Mouse (Mus musculus): ENCODE measurements around the gene Ndufs8. TPM values are rescaled to one million over a fixed set of nuclear protein-coding genes. Genes with fewer than 3 reads are reported as not detected.

The Ndufs8 gene
- total and polyA plus RNA-seq, 3 experiments, result 89.6 to 200 (median 128) TPM

DNA sequence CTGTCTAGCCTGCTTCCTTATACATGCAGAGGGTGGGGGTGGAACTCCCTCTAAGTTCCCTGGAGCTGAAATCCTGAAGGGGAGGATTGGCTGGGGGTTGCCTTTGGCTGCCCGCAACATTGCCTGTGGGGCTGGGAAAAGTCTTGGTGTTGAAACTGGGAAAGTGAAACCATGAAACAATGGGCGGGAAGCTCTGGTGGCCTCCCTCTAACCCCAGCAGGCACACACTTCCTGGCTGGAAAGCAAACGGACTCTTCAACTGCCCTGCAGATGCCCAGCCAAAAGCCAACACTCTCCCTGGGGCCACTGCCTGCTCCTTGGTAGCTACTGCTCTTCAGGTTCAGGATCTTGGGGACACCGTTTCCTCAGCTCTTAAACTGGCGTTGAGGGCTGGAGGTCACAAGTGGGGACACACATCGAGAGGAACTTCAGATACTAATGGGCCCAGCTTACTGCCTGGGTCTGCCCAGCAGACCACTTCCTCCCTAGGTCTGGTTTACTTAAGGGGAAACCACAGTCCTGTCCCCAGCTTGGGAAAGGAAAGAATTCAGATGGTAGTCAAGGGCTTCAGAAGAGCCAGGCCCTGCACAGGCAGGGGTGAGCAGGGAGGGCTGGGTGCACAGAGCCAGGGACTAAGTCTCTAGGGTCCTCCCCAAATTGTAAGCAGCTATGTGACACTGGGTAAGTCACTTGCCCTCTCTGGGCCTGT lies 7.2 kb downstream of the Ndufs8 start:
- TF ChIP-seq TAL1 (conservative IDR thresholded peaks at IDR 0.05; ENCODE audit: low read depth, low read length) (no peak), GATA2 (IDR thresholded peaks at IDR 0.05; ENCODE audit: borderline replicate concordance, low read depth, low read length) (no peak), CTCF (IDR thresholded peaks at IDR 0.05; ENCODE audit: low read depth, low read length) (no peak)
- Histone ChIP-seq H3K9me3 (replicated peaks) (no peaks in the 10 kb centered on the region), H3K36me3 (replicated peaks) (peaks cover 74% of the 10 kb centered on the region), H3K4me1 (ENCODE audit: insufficient read depth, low read depth, low read length) (peaks cover 43% of the 10 kb centered on the region), H3K4me3 (ENCODE audit: low read depth, low read length) (peak overlapping the region; percentile 80), H3K27me3 (ENCODE audit: insufficient read depth, low read length) (no peaks in the 10 kb centered on the region)
- ATAC-seq (ENCODE audit: extremely low read depth, insufficient number of reproducible peaks, low FRiP score, poor library complexity, severe bottlenecking) (no peak), DNase-seq (ENCODE audit: low spot score) (peak; percentile 41)

- ATAC-seq (ENCODE audit: extremely low read depth, insufficient number of reproducible peaks, low FRiP score, poor library complexity, severe bottlenecking) (no peak), DNase-seq (ENCODE audit: low spot score) (no peak)
- Histone ChIP-seq H3K36me3 (replicated peaks) (peaks cover 72% of the 10 kb centered on the region), H3K4me1 (ENCODE audit: insufficient read depth, low read depth, low read length) (peaks cover 38% of the 10 kb centered on the region), H3K27me3 (ENCODE audit: insufficient read depth, low read length) (no peaks in the 10 kb centered on the region), H3K4me3 (ENCODE audit: low read depth, low read length) (no peak overlapping the region), H3K9me3 (replicated peaks) (no peaks in the 10 kb centered on the region)
- TF ChIP-seq GATA1 (IDR thresholded peaks at IDR 0.05; ENCODE audit: borderline replicate concordance, low read length), result no peak
- no peak for TF ChIP-seq TAL1 (conservative IDR thresholded peaks at IDR 0.05; ENCODE audit: low read depth, low read length)
These were observed 8.3 kb downstream of the Ndufs8 start for GRCm38 (mm10) chr19:3904363-3904675.

DNA sequence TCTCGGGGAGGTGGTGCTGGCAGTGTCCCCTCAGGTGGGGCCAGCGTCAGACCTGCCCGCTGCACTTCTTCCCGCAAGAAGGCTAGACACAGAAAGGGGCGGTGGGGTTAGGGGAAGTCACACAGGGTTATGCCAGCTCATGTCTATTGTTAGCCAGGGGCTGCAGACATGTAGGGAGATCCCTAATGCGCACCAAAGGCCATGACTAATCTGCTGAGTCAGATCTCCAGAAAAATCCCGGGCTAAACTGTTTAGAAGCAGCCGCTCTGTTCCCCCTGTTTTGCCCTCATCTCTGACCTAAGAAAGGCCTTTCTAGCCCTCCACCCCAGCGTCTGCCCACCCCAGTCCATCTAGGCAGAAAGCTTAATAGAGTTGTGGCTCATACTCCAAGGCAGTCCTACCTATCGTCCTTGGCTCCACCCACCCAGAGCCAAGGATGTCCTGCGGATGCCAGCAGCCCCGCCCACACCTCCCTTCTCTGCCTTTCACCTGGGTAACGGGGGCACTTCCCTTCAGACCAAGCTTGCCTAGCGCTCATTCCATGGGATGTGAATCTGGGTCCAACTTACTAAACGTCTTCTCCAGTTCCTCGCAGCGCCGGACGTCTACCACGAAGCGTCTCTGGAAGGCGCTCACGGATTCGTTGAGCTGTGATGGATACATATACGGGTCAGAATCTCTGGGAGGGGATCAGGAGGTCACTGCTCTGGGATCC lies 8.8 kb downstream of the Ndufs8 start:
- no peaks in the 10 kb centered on the region for H3K9me3 ChIP-seq (replicated peaks)
- no peak overlapping the region for H3K4me3 ChIP-seq (ENCODE audit: low read depth, low read length)
- no peaks in the 10 kb centered on the region for H3K27me3 ChIP-seq (ENCODE audit: insufficient read depth, low read length)
- DNase-seq (ENCODE audit: low spot score), result no peak
- no peak for ATAC-seq (ENCODE audit: extremely low read depth, insufficient number of reproducible peaks, low FRiP score, poor library complexity, severe bottlenecking)
- peaks cover 38% of the 10 kb centered on the region for H3K4me1 ChIP-seq (ENCODE audit: insufficient read depth, low read depth, low read length)
- TF ChIP-seq TAL1 (conservative IDR thresholded peaks at IDR 0.05; ENCODE audit: low read depth, low read length) (no peak), GATA2 (IDR thresholded peaks at IDR 0.05; ENCODE audit: borderline replicate concordance, low read depth, low read length) (no peak), CTCF (IDR thresholded peaks at IDR 0.05; ENCODE audit: low read depth, low read length) (no peak), POLR2AphosphoS5 (IDR thresholded peaks at IDR 0.05; ENCODE audit: insufficient replicate concordance, low read depth, low read length) (no peak)
- H3K36me3 ChIP-seq (replicated peaks), result peaks cover 72% of the 10 kb centered on the region

DNA sequence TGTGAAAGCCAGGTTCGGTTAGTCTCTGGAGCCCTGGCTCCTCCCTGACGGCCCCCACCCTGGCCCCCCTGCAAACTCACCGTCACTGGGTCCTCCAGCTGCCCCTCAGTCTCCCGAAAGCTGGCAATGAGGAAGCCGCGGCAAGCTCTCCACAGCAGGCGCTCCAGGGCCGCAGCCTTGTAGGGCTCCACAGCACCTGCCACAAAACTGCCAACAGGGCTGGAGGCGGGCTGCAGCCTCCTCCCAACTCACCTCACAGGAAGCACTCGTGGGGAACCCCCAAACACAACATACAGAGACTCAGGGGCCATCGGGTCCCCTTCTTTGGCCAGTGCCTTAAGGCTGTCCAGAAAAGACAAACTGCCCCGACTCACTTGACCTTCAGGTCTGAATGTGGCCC lies 9.6 kb downstream of the Ndufs8 start:
- no peaks in the 10 kb centered on the region for H3K9me3 ChIP-seq (replicated peaks)
- no peak for DNase-seq (ENCODE audit: low spot score)
- H3K27me3 ChIP-seq (ENCODE audit: insufficient read depth, low read length), result no peaks in the 10 kb centered on the region
- peaks cover 36% of the 10 kb centered on the region for H3K4me1 ChIP-seq (ENCODE audit: insufficient read depth, low read depth, low read length)
- TF ChIP-seq POLR2AphosphoS5 (IDR thresholded peaks at IDR 0.05; ENCODE audit: insufficient replicate concordance, low read depth, low read length) (no peak), GATA1 (IDR thresholded peaks at IDR 0.05; ENCODE audit: borderline replicate concordance, low read length) (no peak), TAL1 (conservative IDR thresholded peaks at IDR 0.05; ENCODE audit: low read depth, low read length) (no peak), CTCF (IDR thresholded peaks at IDR 0.05; ENCODE audit: low read depth, low read length) (no peak), GATA2 (IDR thresholded peaks at IDR 0.05; ENCODE audit: borderline replicate concordance, low read depth, low read length) (no peak)
- no peak for ATAC-seq (ENCODE audit: extremely low read depth, insufficient number of reproducible peaks, low FRiP score, poor library complexity, severe bottlenecking)
- H3K36me3 ChIP-seq (replicated peaks), result peaks cover 71% of the 10 kb centered on the region
- no peak overlapping the region for H3K4me3 ChIP-seq (ENCODE audit: low read depth, low read length)

GRCm38 (mm10) chr19:3899618-3900017 lies 13.0 kb downstream of the Ndufs8 start:
- peaks cover 4% of the 10 kb centered on the region for H3K4me1 ChIP-seq (ENCODE audit: insufficient read depth, low read depth, low read length)
- TF ChIP-seq GATA2 (IDR thresholded peaks at IDR 0.05; ENCODE audit: borderline replicate concordance, low read depth, low read length) (no peak), GATA1 (IDR thresholded peaks at IDR 0.05; ENCODE audit: borderline replicate concordance, low read length) (no peak), POLR2AphosphoS5 (IDR thresholded peaks at IDR 0.05; ENCODE audit: insufficient replicate concordance, low read depth, low read length) (no peak), CTCF (IDR thresholded peaks at IDR 0.05; ENCODE audit: low read depth, low read length) (no peak), TAL1 (conservative IDR thresholded peaks at IDR 0.05; ENCODE audit: low read depth, low read length) (no peak)
- no peaks in the 10 kb centered on the region for H3K9me3 ChIP-seq (replicated peaks)
- peaks cover 92% of the 10 kb centered on the region for H3K36me3 ChIP-seq (replicated peaks)
- H3K4me3 ChIP-seq (ENCODE audit: low read depth, low read length), result no peak overlapping the region
- ATAC-seq (ENCODE audit: extremely low read depth, insufficient number of reproducible peaks, low FRiP score, poor library complexity, severe bottlenecking), result no peak
- no peak for DNase-seq (ENCODE audit: low spot score)
- no peaks in the 10 kb centered on the region for H3K27me3 ChIP-seq (ENCODE audit: insufficient read depth, low read length)

DNA sequence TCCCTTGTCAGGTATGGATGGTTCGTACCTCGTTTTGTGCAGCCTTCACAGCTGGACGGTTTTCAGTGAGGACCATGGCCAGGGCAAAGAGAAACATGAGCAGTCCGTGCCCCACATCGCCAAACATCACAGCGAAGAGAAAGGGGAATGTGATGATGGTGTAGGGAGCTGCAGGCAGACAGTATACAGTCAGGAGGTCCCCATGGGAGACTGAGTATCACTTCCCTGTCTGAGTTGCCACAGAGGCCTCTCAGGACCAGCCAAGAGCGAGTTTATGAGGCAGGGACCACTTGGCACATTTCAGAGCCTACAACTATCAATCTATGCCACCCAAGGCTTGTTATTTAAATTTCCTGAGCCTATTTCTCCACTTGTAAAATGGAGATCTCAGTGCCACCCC lies 13.6 kb downstream of the Ndufs8 start:
- H3K4me1 ChIP-seq (ENCODE audit: insufficient read depth, low read depth, low read length), result no peaks in the 10 kb centered on the region; the same call in 1 of the 2 replicates
- no peaks in the 10 kb centered on the region for H3K9me3 ChIP-seq (replicated peaks)
- H3K4me3 ChIP-seq (ENCODE audit: low read depth, low read length), result no peak overlapping the region
- DNase-seq (ENCODE audit: low spot score) (no peak), ATAC-seq (ENCODE audit: extremely low read depth, insufficient number of reproducible peaks, low FRiP score, poor library complexity, severe bottlenecking) (no peak)
- TF ChIP-seq CTCF (IDR thresholded peaks at IDR 0.05; ENCODE audit: low read depth, low read length) (no peak), TAL1 (conservative IDR thresholded peaks at IDR 0.05; ENCODE audit: low read depth, low read length) (no peak), POLR2AphosphoS5 (IDR thresholded peaks at IDR 0.05; ENCODE audit: insufficient replicate concordance, low read depth, low read length) (no peak), GATA1 (IDR thresholded peaks at IDR 0.05; ENCODE audit: borderline replicate concordance, low read length) (no peak), GATA2 (IDR thresholded peaks at IDR 0.05; ENCODE audit: borderline replicate concordance, low read depth, low read length) (no peak)
- peaks cover 92% of the 10 kb centered on the region for H3K36me3 ChIP-seq (replicated peaks)
- no peaks in the 10 kb centered on the region for H3K27me3 ChIP-seq (ENCODE audit: insufficient read depth, low read length)

Data from G1E (cell line).